Mouse (Mus musculus): ENCODE measurements around the gene Csrp3. TPM values are rescaled to one million over a fixed set of nuclear protein-coding genes. Genes with fewer than 3 reads are reported as not detected.

Csrp3 gene
- polyA plus RNA-seq, 2 experiments: 0.07 to 0.30 TPM

DNA sequence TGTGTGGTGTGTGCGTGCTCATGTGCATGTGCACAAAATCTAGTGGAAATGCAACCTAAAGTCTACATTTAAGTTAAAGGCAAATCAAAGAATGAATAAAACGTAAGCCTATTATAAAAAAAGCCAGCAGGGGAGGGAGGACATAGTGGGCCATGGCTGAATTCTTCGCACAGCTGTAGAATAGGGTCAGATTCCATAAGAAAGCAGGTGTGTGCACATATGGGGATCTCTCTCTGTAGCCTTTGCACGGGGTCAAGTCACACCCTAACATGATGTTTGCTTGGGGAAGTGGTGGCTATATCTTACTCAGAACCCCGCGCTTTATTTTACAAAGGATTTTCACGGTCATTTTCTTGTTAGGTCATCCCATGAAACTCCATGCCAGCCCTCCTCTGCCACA is 45.3 kb upstream of the Csrp3 start:
- Histone ChIP-seq H3K9me3 (ENCODE audit: control insufficient read depth, low read length) (no peaks in the 10 kb centered on the region), H3K4me2 (ENCODE audit: low read depth) (no peak overlapping the region), H3K27ac (no peak overlapping the region), H3K36me3 (replicated peaks; ENCODE audit: control insufficient read depth, insufficient read depth, low read depth) (no peaks in the 10 kb centered on the region), H3K4me1 (replicated peaks; ENCODE audit: control insufficient read depth in 2 of 2, insufficient read depth in 2 of 2, low read length in 1 of 2) (peaks cover 0 to 3% of the 10 kb centered on the region in 2 experiments; a peak in 1 of 4 replicates), H3K27me3 (ENCODE audit: control insufficient read depth, insufficient read depth, low read length) (no peaks in the 10 kb centered on the region), H3K9ac (replicated peaks) (no peak overlapping the region), H3K4me3 (ENCODE audit: insufficient read depth in 1 of 2, low read depth in 2 of 2, low read length in 2 of 2) (no peak overlapping the region)
- 63% methylated on average over 7 of the region's 7 CpGs for WGBS (ENCODE audit: insufficient replicate concordance)
- no peak for ATAC-seq (ENCODE audit: insufficient read depth)
- TF ChIP-seq CTCF (IDR thresholded peaks at IDR 0.05; ENCODE audit: low read depth) (no peak), EP300 (IDR thresholded peaks at IDR 0.05; ENCODE audit: low read depth) (no peak)
- DNase-seq (ENCODE audit: low read depth in 3 of 3, low spot score in 3 of 3): no peak

DNA sequence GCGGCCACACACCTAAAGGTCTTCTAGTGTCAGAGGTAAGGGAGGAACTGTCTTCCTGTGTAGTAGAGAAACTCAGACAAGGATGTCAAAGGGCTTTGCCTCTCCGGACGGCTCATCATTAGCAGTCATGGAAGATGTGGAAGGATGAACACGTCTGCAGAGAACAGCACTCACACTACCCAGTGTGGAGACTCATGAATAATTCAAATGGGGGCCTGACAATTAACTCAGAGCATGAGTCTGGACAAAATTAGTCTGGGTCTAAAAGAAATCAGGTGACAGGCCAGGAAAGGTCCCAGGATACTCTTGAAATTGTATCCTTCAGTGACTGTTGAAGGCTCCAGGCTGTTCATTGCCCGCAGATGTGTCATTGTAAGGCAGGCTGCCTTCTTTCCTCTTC is 43.2 kb upstream of the Csrp3 start:
- H3K4me3 ChIP-seq (ENCODE audit: insufficient read depth in 1 of 2, low read depth in 2 of 2, low read length in 2 of 2): no peak overlapping the region
- no peak for TF ChIP-seq CTCF (IDR thresholded peaks at IDR 0.05; ENCODE audit: low read depth)
- no peak for TF ChIP-seq EP300 (IDR thresholded peaks at IDR 0.05; ENCODE audit: low read depth)
- no peak overlapping the region for H3K27ac ChIP-seq
- DNase-seq (ENCODE audit: low read depth in 3 of 3, low spot score in 3 of 3) (no peak), ATAC-seq (ENCODE audit: insufficient read depth) (no peak)
- no peaks in the 10 kb centered on the region for H3K36me3 ChIP-seq (replicated peaks; ENCODE audit: control insufficient read depth, insufficient read depth, low read depth)
- H3K27me3 ChIP-seq (ENCODE audit: control insufficient read depth, insufficient read depth, low read length): no peaks in the 10 kb centered on the region
- no peaks in the 10 kb centered on the region for H3K9me3 ChIP-seq (ENCODE audit: control insufficient read depth, low read length)
- no peak overlapping the region for H3K4me2 ChIP-seq (ENCODE audit: low read depth)
- 64% methylated on average over 5 of the region's 5 CpGs for WGBS (ENCODE audit: insufficient replicate concordance)
- H3K9ac ChIP-seq (replicated peaks): no peak overlapping the region
- no peaks in the 10 kb centered on the region for H3K4me1 ChIP-seq (replicated peaks; ENCODE audit: control insufficient read depth in 2 of 2, insufficient read depth in 2 of 2, low read length in 1 of 2)

DNA sequence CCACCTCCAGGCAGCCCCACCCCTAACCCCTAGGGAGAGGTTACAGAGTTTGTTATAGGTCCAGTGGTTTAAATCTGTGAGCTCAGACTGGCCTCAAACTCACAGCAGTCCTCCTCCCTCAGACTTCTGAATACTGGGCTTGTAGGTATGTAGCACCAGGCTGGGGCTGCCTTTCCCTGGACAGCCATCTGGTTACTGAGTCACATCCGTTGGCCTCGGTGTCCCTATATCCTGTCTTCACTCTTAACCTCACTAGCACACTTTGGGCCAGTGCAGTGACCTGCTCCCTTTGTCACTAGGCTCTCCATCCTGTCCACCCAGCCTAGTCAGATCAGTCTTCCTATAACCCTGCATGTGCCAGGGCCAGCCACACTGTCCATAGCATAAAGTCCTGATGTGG is 40.9 kb upstream of the Csrp3 start:
- DNase-seq (ENCODE audit: low read depth in 3 of 3, low spot score in 3 of 3): no peak
- WGBS (ENCODE audit: insufficient replicate concordance): 34% methylated on average over 2 of the region's 2 CpGs
- TF ChIP-seq CTCF (IDR thresholded peaks at IDR 0.05; ENCODE audit: low read depth) (no peak), EP300 (IDR thresholded peaks at IDR 0.05; ENCODE audit: low read depth) (no peak)
- no peak overlapping the region for H3K9ac ChIP-seq (replicated peaks)
- H3K27me3 ChIP-seq (ENCODE audit: control insufficient read depth, insufficient read depth, low read length): peaks cover 3% of the 10 kb centered on the region
- H3K4me1 ChIP-seq (replicated peaks; ENCODE audit: control insufficient read depth in 2 of 2, insufficient read depth in 2 of 2, low read length in 1 of 2): no peaks in the 10 kb centered on the region
- H3K9me3 ChIP-seq (ENCODE audit: control insufficient read depth, low read length): no peaks in the 10 kb centered on the region
- H3K36me3 ChIP-seq (replicated peaks; ENCODE audit: control insufficient read depth, insufficient read depth, low read depth): no peaks in the 10 kb centered on the region
- ATAC-seq (ENCODE audit: insufficient read depth): no peak; the same call in 1 of the 2 replicates
- H3K27ac ChIP-seq: no peak overlapping the region
- H3K4me3 ChIP-seq (ENCODE audit: insufficient read depth in 1 of 2, low read depth in 2 of 2, low read length in 2 of 2): no peak overlapping the region
- no peak overlapping the region for H3K4me2 ChIP-seq (ENCODE audit: low read depth)

DNA sequence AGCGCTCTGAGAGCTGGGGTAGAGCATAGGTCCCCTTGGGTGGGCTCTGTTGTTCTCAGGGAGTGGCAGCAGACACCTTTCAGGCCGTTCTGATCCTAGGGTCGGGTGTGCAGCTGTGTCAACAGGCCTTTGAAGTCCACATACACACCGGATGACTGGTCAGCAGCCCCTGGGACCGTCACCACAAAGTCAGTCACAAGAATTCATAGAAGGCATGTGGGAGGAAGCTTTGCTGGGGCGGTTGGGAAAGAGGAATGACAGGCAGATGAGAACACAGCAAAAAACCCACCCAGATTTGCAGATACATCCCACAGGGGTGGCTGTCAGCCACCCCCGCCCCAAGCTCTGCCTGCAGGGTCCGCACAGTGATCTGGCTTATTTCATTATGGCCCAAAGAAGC is 40.1 kb upstream of the Csrp3 start:
- ATAC-seq (ENCODE audit: insufficient read depth): no peak
- 31% methylated on average over 8 of the region's 8 CpGs for WGBS (ENCODE audit: insufficient replicate concordance)
- Histone ChIP-seq H3K4me2 (ENCODE audit: low read depth) (no peak overlapping the region), H3K9me3 (ENCODE audit: control insufficient read depth, low read length) (no peaks in the 10 kb centered on the region), H3K9ac (replicated peaks) (no peak overlapping the region), H3K4me3 (ENCODE audit: insufficient read depth in 1 of 2, low read depth in 2 of 2, low read length in 2 of 2) (no peak overlapping the region), H3K36me3 (replicated peaks; ENCODE audit: control insufficient read depth, insufficient read depth, low read depth) (no peaks in the 10 kb centered on the region), H3K4me1 (replicated peaks; ENCODE audit: control insufficient read depth in 2 of 2, insufficient read depth in 2 of 2, low read length in 1 of 2) (no peaks in the 10 kb centered on the region), H3K27ac (no peak overlapping the region), H3K27me3 (ENCODE audit: control insufficient read depth, insufficient read depth, low read length) (peaks cover 8% of the 10 kb centered on the region)
- no peak for DNase-seq (ENCODE audit: low read depth in 3 of 3, low spot score in 3 of 3)
- no peak for TF ChIP-seq CTCF (IDR thresholded peaks at IDR 0.05; ENCODE audit: low read depth)
- TF ChIP-seq EP300 (IDR thresholded peaks at IDR 0.05; ENCODE audit: low read depth): no peak

DNA sequence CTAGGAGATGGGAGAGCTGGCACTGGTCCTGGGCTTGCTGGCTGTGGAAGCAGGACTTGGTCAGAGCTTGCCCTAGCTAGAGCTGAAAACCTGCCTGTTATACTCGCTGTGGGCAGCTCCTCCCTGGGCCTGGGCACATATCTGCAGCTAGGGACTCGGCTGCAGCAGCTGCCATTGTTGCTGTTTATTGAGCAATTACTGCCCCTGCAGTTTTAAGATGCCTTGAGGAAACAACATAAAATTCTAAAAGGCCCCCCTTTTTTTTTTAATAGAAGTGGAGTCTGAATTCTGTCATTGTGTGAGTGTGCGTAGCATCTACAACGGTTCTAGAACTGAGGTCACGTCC is 36.4 kb upstream of the Csrp3 start:
- H3K4me1 ChIP-seq (replicated peaks; ENCODE audit: control insufficient read depth in 2 of 2, insufficient read depth in 2 of 2, low read length in 1 of 2): peaks cover 9 to 11% of the 10 kb centered on the region in 2 experiments
- no peak overlapping the region for H3K9ac ChIP-seq (replicated peaks)
- TF ChIP-seq CTCF (IDR thresholded peaks at IDR 0.05; ENCODE audit: low read depth) (no peak), EP300 (IDR thresholded peaks at IDR 0.05; ENCODE audit: low read depth) (no peak)
- ATAC-seq (ENCODE audit: insufficient read depth) (no peak), DNase-seq (ENCODE audit: low read depth in 3 of 3, low spot score in 3 of 3) (no peak)
- H3K9me3 ChIP-seq (ENCODE audit: control insufficient read depth, low read length): no peaks in the 10 kb centered on the region
- H3K4me3 ChIP-seq (ENCODE audit: insufficient read depth in 1 of 2, low read depth in 2 of 2, low read length in 2 of 2): no peak overlapping the region
- H3K36me3 ChIP-seq (replicated peaks; ENCODE audit: control insufficient read depth, insufficient read depth, low read depth): peaks cover 5% of the 10 kb centered on the region
- no peak overlapping the region for H3K27ac ChIP-seq
- H3K4me2 ChIP-seq (ENCODE audit: low read depth): no peak overlapping the region
- peaks cover 10% of the 10 kb centered on the region for H3K27me3 ChIP-seq (ENCODE audit: control insufficient read depth, insufficient read depth, low read length)
- WGBS (ENCODE audit: insufficient replicate concordance): 61% methylated on average over 5 of the region's 5 CpGs

All from liver, embryonic 14.5 days (tissue).